Mouse (Mus musculus) C2C12 (cell line): ENCODE results near the gene Fbxo41.

ENCODE experiments used
- CEBPB ChIP-seq: IDR thresholded peaks from one replicate; pipeline ENCODE4 v1.6.1; 2011; ENCODE audit warnings: low read depth, mild to moderate bottlenecking, control low read depth, moderate library complexity
- CTCF ChIP-seq: IDR thresholded peaks from one replicate; pipeline ENCODE4 v1.5.1; 2011; ENCODE audit not compliant: control insufficient read depth, insufficient read depth, insufficient read length
- FOSL1 ChIP-seq: IDR thresholded peaks from one replicate; pipeline ENCODE4 v1.8.0; 2011; ENCODE audit warnings: mild to moderate bottlenecking, low read length; ENCODE audit not compliant: poor library complexity, insufficient read depth, severe bottlenecking
- MAX ChIP-seq: IDR thresholded peaks from one replicate; pipeline ENCODE4 v1.6.1; 2011; ENCODE audit warnings: mild to moderate bottlenecking, control low read depth
- MYOD1 ChIP-seq: IDR thresholded peaks from one replicate; pipeline ENCODE4 v1.6.1; 2011; ENCODE audit warnings: low read depth; ENCODE audit not compliant: control insufficient read depth, insufficient read length
- MYOG ChIP-seq: IDR thresholded peaks from one replicate; pipeline ENCODE4 v1.6.1; 2011; ENCODE audit not compliant: control insufficient read depth, insufficient read length; ENCODE audit errors: extremely low read depth
- USF1 ChIP-seq: IDR thresholded peaks from one replicate; pipeline ENCODE4 v1.6.1; 2011; ENCODE audit warnings: low read depth, mild to moderate bottlenecking, control low read depth, moderate library complexity

DNA sequence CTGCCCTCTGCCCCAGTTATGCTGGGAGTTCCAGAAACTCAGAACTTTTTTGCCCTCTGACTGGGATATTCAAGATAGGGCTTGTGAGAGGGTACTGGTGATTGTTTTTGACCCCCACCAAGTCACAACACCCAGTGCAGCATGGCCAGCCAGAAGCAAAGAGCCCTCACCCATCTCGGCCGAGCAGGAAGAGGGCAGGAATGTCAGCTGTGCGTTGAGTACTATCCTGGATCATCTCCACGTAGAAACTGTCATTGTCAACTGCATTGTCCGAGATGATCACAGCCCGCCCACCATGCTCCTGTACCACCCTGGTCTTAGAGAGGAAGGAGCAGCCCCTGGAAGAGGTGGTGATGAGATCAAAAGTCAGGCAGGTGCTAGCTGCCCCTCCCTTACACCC, 55.4 kb downstream of the Fbxo41 start:
- no peak for TF ChIP-seq CTCF
- TF ChIP-seq MAX: no peak
- no peak for TF ChIP-seq FOSL1
- no peak for TF ChIP-seq USF1
- no peak for TF ChIP-seq MYOG
- no peak for TF ChIP-seq CEBPB
- TF ChIP-seq MYOD1: no peak
